Mouse (Mus musculus) embryonic facial prominence, embryonic 15.5 days (tissue): ENCODE measurements around the gene Timeless. TPM values are rescaled to one million over a fixed set of nuclear protein-coding genes. Genes with fewer than 3 reads are reported as not detected.

Source experiments
- ATAC-seq: fragments of 200-750 bp; cut with Nextera tagmentation; 2 replicates; pipeline ENCODE4 v1.8.0; 2017; ENCODE audit warnings: low read depth, moderate TSS enrichment; ENCODE audit not compliant: insufficient number of reproducible peaks, low FRiP score, low TSS enrichment
- H3K27ac ChIP-seq: fragments of 300-500 bp; sonication (generic); replicated peaks from 2 replicates; pipeline ENCODE4 v1.5.1; 2015; ENCODE audit warnings: mild to moderate bottlenecking, inconsistent platforms
- H3K27me3 ChIP-seq: fragments of 300-500 bp; sonication (generic); 2 replicates; pipeline ENCODE4 v1.6.1; 2015; ENCODE audit warnings: inconsistent platforms
- H3K36me3 ChIP-seq: fragments of 300-500 bp; sonication (generic); 2 replicates; pipeline ENCODE4 v1.6.1; 2015; ENCODE audit warnings: mild to moderate bottlenecking, inconsistent platforms
- H3K4me1 ChIP-seq: fragments of 300-500 bp; sonication (generic); 2 replicates; pipeline ENCODE4 v1.6.1; 2015; ENCODE audit warnings: inconsistent platforms
- H3K4me2 ChIP-seq: fragments of 300-500 bp; sonication (generic); replicated peaks from 2 replicates; pipeline ENCODE4 v1.6.1; 2015; ENCODE audit warnings: mild to moderate bottlenecking, inconsistent platforms
- H3K4me3 ChIP-seq: fragments of 300-500 bp; sonication (generic); replicated peaks from 2 replicates; pipeline ENCODE4 v1.5.1; 2015; ENCODE audit warnings: mild to moderate bottlenecking, inconsistent platforms
- H3K9ac ChIP-seq: fragments of 300-500 bp; sonication (generic); 2 replicates; pipeline ENCODE4 v1.6.1; 2015; ENCODE audit warnings: inconsistent platforms
- H3K9me3 ChIP-seq: fragments of 300-500 bp; sonication (generic); replicated peaks from 2 replicates; pipeline ENCODE4 v1.6.1; 2016; ENCODE audit warnings: inconsistent platforms
- WGBS: fragments of 180-500 bp; shearing (Covaris S2); methylation state at CpG from one replicate; pipeline ENCODE4 v1.1.7; 2015; 5-methylcytosine and 5-hydroxymethylcytosine counted together
- polyA plus RNA-seq: library from polyadenylated mRNA; unstranded; fragments of >200 nt; fragmentation: Nextera tagmentation; extraction: Ambion mirVana; gene quantifications from 2 replicates; pipeline ENCODE4 v1.2.1, GENCODE M21; 2015

Timeless gene
- polyA plus RNA-seq, 1 experiment from 2014 or later: 48.1 TPM

DNA sequence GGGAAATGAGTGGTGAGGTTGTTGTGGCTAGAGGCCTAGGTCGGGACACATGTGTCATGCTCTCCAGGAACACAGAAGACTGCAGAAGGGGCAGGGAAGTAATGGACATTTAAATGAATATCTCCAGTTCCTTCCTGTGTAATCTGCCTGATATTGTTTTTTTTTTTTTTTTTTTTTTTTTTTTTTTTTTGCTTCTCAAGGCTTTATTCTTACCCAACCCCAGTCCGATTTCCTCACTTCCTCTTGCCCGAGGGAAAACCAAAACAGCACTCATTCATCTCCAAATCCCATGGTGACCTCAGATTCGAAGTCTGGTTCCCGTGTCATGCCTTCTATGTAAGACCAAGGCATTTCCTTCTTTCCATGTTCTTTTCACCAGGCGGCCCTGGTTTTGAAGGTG lies 66.4 kb downstream of the Timeless start:
- ATAC-seq: no peak
- no peak overlapping the region for H3K27ac ChIP-seq
- H3K27me3 ChIP-seq: no peaks in the 10 kb centered on the region
- H3K36me3 ChIP-seq: no peaks in the 10 kb centered on the region
- WGBS: 50% methylated on average over 6 of the region's 6 CpGs
- peaks cover 7% of the 10 kb centered on the region for H3K4me1 ChIP-seq
- no peak overlapping the region for H3K4me2 ChIP-seq
- no peak overlapping the region for H3K4me3 ChIP-seq
- H3K9ac ChIP-seq: no peak overlapping the region
- H3K9me3 ChIP-seq: no peaks in the 10 kb centered on the region

DNA sequence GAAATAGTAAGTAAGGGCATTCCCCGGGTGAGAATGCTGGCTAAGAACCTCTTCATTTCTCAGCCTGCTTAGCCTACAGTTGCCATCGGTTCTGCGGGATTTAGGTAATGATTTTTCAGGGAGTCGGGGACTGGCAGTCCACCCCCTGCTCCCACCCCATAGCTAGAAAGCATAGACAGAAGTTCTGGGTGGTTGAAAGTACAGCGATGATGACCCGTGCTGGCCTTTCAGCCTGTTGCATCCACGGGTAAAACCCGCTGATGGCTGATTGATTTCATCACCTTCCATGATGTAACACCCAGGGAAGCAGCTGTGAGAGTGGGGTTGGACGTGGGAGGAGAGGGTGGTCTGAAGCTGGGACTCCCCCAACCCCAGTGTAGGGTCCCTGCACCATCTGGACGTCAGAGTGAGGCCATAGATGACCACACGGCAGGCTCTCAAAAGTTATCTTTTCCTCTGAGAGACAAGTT lies 66.9 kb downstream of the Timeless start, which contains the start of gene Il23a:
TSS of gene Il23a (minus strand) at position 51 of the 470 bp plus-strand sequence.
- no peak for ATAC-seq
- Histone ChIP-seq H3K27ac (no peak within 1 kb of the TSS), H3K9me3 (no peaks in the 10 kb centered on the region), H3K4me3 (no peak within 1 kb of the TSS), H3K36me3 (no peaks in the 10 kb centered on the region), H3K9ac (no peak within 1 kb of the TSS), H3K4me2 (no peak within 1 kb of the TSS), H3K27me3 (no peaks in the 10 kb centered on the region), H3K4me1 (peaks cover 8% of the 10 kb centered on the region)
- WGBS: 78% methylated on average over 11 of the region's 11 CpGs

DNA sequence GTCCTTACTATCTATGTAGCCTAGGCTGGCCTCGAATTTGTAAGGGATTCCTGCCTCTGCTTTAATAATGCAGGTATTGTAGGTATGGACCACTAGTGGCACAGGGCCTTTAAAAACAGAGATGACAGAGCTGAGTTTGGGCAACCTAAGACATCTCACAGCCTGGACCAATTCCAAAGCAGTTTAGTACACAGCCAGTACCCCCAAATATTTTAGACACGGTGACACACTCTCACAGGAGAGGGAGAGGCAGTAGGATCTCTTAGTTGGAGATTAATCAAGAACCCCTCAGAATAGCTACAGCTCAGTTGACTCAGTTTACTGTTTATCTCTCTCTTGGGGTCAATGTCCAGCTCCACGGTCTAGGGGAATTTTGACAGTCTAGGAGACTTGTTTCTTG lies 70.5 kb downstream of the Timeless start:
- Histone ChIP-seq H3K36me3 (no peaks in the 10 kb centered on the region), H3K9ac (peak overlapping the region; percentile 70), H3K27me3 (no peaks in the 10 kb centered on the region), H3K27ac (peak overlapping the region; percentile 96), H3K4me1 (peaks cover 16% of the 10 kb centered on the region), H3K4me2 (peak overlapping the region; percentile 63), H3K9me3 (no peaks in the 10 kb centered on the region), H3K4me3 (peak overlapping the region; percentile 60)
- 28% methylated on average over 3 of the region's 3 CpGs for WGBS
- no peak for ATAC-seq

Other genes starting within 250 kb of the Timeless start
- 0.38 and 1.1 TPM in 2 replicates for gene Hsd17b6, start 224.5 kb upstream of the Timeless start, polyA plus RNA-seq
- gene Prim1, start 216.9 kb upstream of the Timeless start, polyA plus RNA-seq: 65.6 and 68.6 TPM in 2 replicates
- gene Naca, start 196.5 kb upstream of the Timeless start, polyA plus RNA-seq: 690 and 754 TPM in 2 replicates
- 453 and 461 TPM in 2 replicates for gene Ptges3, start 173.1 kb upstream of the Timeless start, polyA plus RNA-seq
- gene Atp5b, start 148.8 kb upstream of the Timeless start, polyA plus RNA-seq: 1,910 and 2,016 TPM in 2 replicates
- 11.0 and 12.2 TPM in 2 replicates for gene Baz2a, start 140.5 kb upstream of the Timeless start, polyA plus RNA-seq
- gene Rbms2, start 51.8 kb upstream of the Timeless start, polyA plus RNA-seq: 40.1 and 41.6 TPM in 2 replicates
- 2.0 and 2.5 TPM in 2 replicates for gene Gls2, start 37.6 kb upstream of the Timeless start, polyA plus RNA-seq
- gene Spryd4, start 20.3 kb upstream of the Timeless start, polyA plus RNA-seq: 30.8 TPM in 2 replicates
- gene Mip, start 6.2 kb upstream of the Timeless start, polyA plus RNA-seq: 0.23 and 0.28 TPM in 2 replicates
- 0.27 TPM in 1 of 2 replicates, not detected in the other for gene Apon, start 22.0 kb downstream of the Timeless start, polyA plus RNA-seq
- not detected in 2 replicates for gene Apof, start 36.6 kb downstream of the Timeless start, polyA plus RNA-seq
- 15.0 and 17.0 TPM in 2 replicates for gene Stat2, start 38.5 kb downstream of the Timeless start, polyA plus RNA-seq
- gene Il23a, start 66.7 kb downstream of the Timeless start, polyA plus RNA-seq: 0.35 TPM in 1 of 2 replicates, not detected in the other
- gene Pan2, start 71.3 kb downstream of the Timeless start, polyA plus RNA-seq: 27.6 and 32.0 TPM in 2 replicates
- gene Cnpy2, start 90.4 kb downstream of the Timeless start, polyA plus RNA-seq: 319 and 363 TPM in 2 replicates
- gene Cs, start 105.7 kb downstream of the Timeless start, polyA plus RNA-seq: 164 and 180 TPM in 2 replicates
- gene Coq10a, start 136.9 kb downstream of the Timeless start, polyA plus RNA-seq: 19.4 and 20.4 TPM in 2 replicates
- gene Ankrd52, start 145.1 kb downstream of the Timeless start, polyA plus RNA-seq: 11.0 and 12.1 TPM in 2 replicates
- 0.13 TPM in 1 of 2 replicates, not detected in the other for gene Slc39a5, start 169.2 kb downstream of the Timeless start, polyA plus RNA-seq
- 66.2 and 75.7 TPM in 2 replicates for gene Nabp2, start 179.4 kb downstream of the Timeless start, polyA plus RNA-seq
- 44.0 and 45.0 TPM in 2 replicates for gene Rnf41, start 179.6 kb downstream of the Timeless start, polyA plus RNA-seq
- 85.2 and 93.6 TPM in 2 replicates for gene Smarcc2, start 227.2 kb downstream of the Timeless start, polyA plus RNA-seq